Mouse (Mus musculus) kidney, embryonic 16.5 days (tissue): ENCODE measurements around the gene Ppp2r2c. TPM values are rescaled to one million over a fixed set of nuclear protein-coding genes. Genes with fewer than 3 reads are reported as not detected.
A peak's percentile ranks its signal among the peaks of the same experiment; 100 is the strongest.

Source experiments
- ATAC-seq: fragments of 200-750 bp; cut with Nextera tagmentation; 2 replicates; pipeline ENCODE4 v1.8.0; 2017; ENCODE audit warnings: moderate TSS enrichment; ENCODE audit not compliant: low FRiP score, low TSS enrichment
- H3K27ac ChIP-seq: fragments of 300-500 bp; sonication (generic); 2 replicates; pipeline ENCODE4 v1.5.1; 2014; ENCODE audit warnings: low read length
- H3K27me3 ChIP-seq: fragments of 300-500 bp; sonication (generic); 2 replicates; pipeline ENCODE4 v1.6.1; 2014; ENCODE audit warnings: low read length, control low read depth, mixed read lengths; ENCODE audit not compliant: insufficient read depth
- H3K36me3 ChIP-seq: fragments of 300-500 bp; sonication (generic); 2 replicates; pipeline ENCODE4 v1.6.1; 2014; ENCODE audit warnings: low read length, control low read depth, mixed read lengths; ENCODE audit not compliant: insufficient read depth
- H3K4me1 ChIP-seq: fragments of 300-500 bp; sonication (generic); 2 replicates; pipeline ENCODE4 v1.6.1; 2014; ENCODE audit warnings: low read length, control low read depth, mixed read lengths; ENCODE audit not compliant: insufficient read depth
- H3K4me2 ChIP-seq: fragments of 300-500 bp; sonication (generic); replicated peaks from 2 replicates; pipeline ENCODE4 v1.6.1; 2014; ENCODE audit warnings: low read depth, low read length
- H3K4me3 ChIP-seq: fragments of 300-500 bp; sonication (generic); 2 replicates; pipeline ENCODE4 v1.5.1; 2014; ENCODE audit warnings: mild to moderate bottlenecking, low read length
- H3K9ac ChIP-seq: fragments of 300-500 bp; sonication (generic); replicated peaks from 2 replicates; pipeline ENCODE4 v1.6.1; 2014; ENCODE audit warnings: low read length
- H3K9me3 ChIP-seq: fragments of 300-500 bp; sonication (generic); 2 replicates; pipeline ENCODE4 v1.6.1; 2016; ENCODE audit warnings: low read length, control low read depth
- WGBS: fragments of 180-500 bp; shearing (Covaris S2); extraction: QIAGEN DNeasy Blood & Tissue Kit; methylation state at CpG from one replicate; pipeline ENCODE4 v1.1.7; 2014; 5-methylcytosine and 5-hydroxymethylcytosine counted together
- polyA plus RNA-seq: library from polyadenylated mRNA; unstranded; fragments of >200 nt; fragmentation: Nextera tagmentation; extraction: Ambion mirVana; gene quantifications from 2 replicates; pipeline ENCODE4 v1.2.1, GENCODE M21; 2015

Gene Ppp2r2c
- polyA plus RNA-seq, 1 experiment from 2014 or later, result not detected

DNA sequence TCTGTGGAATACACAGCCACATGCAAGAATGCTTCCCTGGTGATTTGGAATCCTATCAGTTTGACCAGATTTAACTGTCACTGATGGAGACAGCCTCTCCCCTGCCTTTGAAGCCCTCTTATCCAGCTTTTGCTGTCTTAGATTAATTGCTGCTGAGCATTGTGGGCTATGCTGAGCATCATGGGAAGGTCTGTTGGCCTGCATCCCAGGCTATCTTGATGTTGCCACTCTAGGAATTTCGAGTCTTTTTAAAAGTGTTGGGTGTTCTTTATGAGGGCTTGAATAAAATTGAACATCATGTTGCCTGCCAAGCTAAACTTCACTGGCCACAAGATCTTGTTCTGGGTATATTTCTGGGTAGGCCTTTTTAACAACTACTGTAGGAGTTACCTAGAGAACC lies 16.8 kb downstream of the Ppp2r2c start:
- Histone ChIP-seq H3K9me3 (no peaks in the 10 kb centered on the region), H3K27me3 (no peaks in the 10 kb centered on the region), H3K27ac (no peak overlapping the region), H3K4me3 (no peak overlapping the region), H3K4me1 (peaks cover 15% of the 10 kb centered on the region), H3K4me2 (no peak overlapping the region), H3K36me3 (no peaks in the 10 kb centered on the region), H3K9ac (no peak overlapping the region)
- no peak for ATAC-seq
- 70% methylated on average over 1 of the region's 1 CpGs for WGBS

DNA sequence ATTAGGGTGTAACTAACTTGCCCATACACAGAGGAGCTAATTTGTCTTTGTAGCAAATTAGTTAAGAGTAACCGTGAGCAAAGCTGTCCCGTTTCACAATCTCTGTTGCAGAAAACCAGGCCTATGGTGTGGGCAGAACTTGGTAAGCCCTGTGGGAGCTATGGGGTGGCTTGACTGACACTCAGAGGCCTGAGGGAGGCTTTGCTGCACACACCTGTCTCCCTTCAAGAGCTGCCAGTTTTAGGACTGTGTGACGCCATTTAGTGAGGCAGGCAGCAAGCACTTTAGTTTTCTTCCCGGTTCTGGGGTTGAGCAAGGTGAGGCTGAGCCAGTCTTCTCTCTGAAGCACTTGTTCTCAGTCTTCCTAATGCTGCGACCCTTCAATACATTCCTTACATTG lies 17.3 kb downstream of the Ppp2r2c start:
- H3K4me3 ChIP-seq, result no peak overlapping the region
- no peak overlapping the region for H3K27ac ChIP-seq
- WGBS, result 76% methylated on average over 5 of the region's 5 CpGs
- no peaks in the 10 kb centered on the region for H3K27me3 ChIP-seq
- H3K9me3 ChIP-seq, result no peaks in the 10 kb centered on the region
- H3K4me2 ChIP-seq, result no peak overlapping the region
- peaks cover 15% of the 10 kb centered on the region for H3K4me1 ChIP-seq
- no peak for ATAC-seq
- H3K9ac ChIP-seq, result no peak overlapping the region
- no peaks in the 10 kb centered on the region for H3K36me3 ChIP-seq

DNA sequence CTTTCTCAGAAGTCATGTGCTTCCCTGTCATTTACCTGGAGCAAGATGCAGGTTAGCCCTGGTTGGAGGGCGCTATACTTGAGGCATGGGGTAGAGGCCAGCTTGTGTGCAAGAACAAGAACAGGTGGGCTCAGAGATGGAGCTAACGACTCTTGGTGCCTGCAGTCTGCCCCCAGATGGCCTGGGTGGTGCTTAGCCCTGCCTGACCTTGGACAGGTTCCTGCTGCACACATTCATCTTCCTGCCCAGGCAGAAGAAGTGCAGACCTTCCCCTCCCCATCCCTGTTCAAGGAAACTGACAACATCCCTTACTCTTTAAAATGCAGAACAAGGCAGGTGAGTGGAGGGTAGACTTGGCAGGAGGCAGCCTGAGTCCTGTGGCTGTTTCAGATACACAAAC lies 18.0 kb downstream of the Ppp2r2c start:
- 53% methylated on average over 2 of the region's 2 CpGs for WGBS

DNA sequence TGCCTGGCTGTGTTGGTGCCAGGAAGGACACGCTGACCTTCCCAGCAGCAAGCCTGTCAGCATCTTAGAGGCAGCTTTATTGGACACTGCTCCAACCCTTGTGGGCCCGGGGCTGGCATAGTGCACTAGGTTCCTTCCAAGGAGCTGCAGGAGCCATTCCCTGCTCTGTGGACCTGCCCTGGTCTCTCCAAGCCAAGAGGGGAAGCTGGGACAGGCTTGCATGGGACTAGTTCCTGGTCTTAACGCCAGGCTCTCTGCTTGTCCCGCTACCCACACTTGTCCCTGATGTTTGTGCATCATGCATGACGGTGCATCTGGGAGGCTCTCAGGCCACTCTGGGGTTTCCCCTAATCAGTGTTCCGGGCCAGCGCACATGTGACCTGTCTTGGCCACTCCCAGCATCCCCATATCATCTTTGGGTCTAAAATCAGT lies 18.6 kb downstream of the Ppp2r2c start:
- no peak overlapping the region for H3K27ac ChIP-seq
- H3K4me2 ChIP-seq, result no peak overlapping the region
- peaks cover 15% of the 10 kb centered on the region for H3K4me1 ChIP-seq
- no peaks in the 10 kb centered on the region for H3K9me3 ChIP-seq
- H3K9ac ChIP-seq, result no peak overlapping the region
- 40% methylated on average over 7 of the region's 7 CpGs for WGBS
- ATAC-seq, result 0 out of 2 replicates have a peak, but pooled peaks have one; percentile 39
- no peaks in the 10 kb centered on the region for H3K27me3 ChIP-seq
- no peak overlapping the region for H3K4me3 ChIP-seq
- H3K36me3 ChIP-seq, result no peaks in the 10 kb centered on the region

More for the DNA sequence above, 18.0 kb downstream of the Ppp2r2c start:
- no peak overlapping the region for H3K4me2 ChIP-seq
- no peak overlapping the region for H3K27ac ChIP-seq
- no peaks in the 10 kb centered on the region for H3K27me3 ChIP-seq
- no peak overlapping the region for H3K4me3 ChIP-seq
- no peak overlapping the region for H3K9ac ChIP-seq
- H3K36me3 ChIP-seq, result no peaks in the 10 kb centered on the region
- ATAC-seq, result no peak
- no peaks in the 10 kb centered on the region for H3K9me3 ChIP-seq
- H3K4me1 ChIP-seq, result peaks cover 15% of the 10 kb centered on the region

DNA sequence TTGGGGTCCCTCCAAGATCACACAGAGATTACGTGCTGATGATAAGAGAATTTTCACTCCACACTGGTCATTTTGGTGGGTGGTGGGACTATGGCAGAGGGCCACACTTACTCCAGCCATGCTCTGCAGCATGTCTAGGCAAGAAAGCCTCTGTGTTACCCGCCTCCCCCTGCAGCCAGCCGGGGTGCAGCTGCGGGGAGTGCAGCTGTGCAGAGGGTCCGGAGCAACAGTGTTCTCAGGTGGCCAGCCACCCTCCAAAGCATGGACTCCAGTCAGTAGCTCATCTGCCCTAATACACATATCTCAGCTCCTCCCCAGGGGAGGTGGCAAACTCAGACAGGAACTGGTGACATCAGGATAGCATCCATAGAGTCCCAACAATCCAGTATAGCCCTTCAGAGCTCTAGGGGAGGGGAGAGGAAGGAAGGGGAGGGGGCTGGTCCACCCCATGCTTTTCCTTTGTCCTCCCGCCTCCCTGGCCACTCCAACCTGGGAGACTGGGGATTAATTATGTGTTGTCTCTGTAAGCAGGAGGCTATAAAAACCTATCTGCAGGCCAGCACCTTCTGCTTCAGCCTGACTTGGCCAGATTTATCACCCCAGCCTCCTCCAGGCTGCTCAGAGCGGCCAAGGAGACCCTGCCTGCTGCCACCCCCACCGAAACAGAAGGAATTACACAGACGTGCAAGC lies 19.1 kb downstream of the Ppp2r2c start:
- no peaks in the 10 kb centered on the region for H3K36me3 ChIP-seq
- peak; percentile 81 for ATAC-seq
- no peak overlapping the region for H3K27ac ChIP-seq
- H3K9ac ChIP-seq, result no peak overlapping the region
- H3K4me3 ChIP-seq, result no peak overlapping the region
- H3K4me1 ChIP-seq, result peaks cover 15% of the 10 kb centered on the region
- H3K27me3 ChIP-seq, result no peaks in the 10 kb centered on the region
- no peaks in the 10 kb centered on the region for H3K9me3 ChIP-seq
- WGBS, result 10% methylated on average over 9 of the region's 9 CpGs
- no peak overlapping the region for H3K4me2 ChIP-seq

DNA sequence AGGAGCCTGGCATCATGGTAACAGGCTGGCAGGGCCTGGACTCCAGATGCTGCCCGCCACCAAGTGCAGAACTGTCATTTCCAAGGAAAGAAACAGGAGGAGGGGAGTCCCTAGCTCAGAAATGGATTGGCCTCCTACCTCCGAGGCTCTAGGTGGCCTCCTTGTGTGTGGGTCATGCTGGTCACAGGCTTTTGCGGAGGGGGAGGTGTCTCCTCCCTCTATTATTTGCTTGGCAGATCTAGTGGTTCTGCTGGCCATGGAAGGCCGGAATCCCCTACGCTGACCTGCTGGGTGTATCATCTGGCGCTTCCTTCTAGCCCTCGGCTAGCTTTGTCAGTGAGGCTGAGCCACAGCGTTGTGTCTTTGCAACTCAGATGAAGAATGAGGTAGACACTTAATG lies 20.2 kb downstream of the Ppp2r2c start:
- Histone ChIP-seq H3K9me3 (no peaks in the 10 kb centered on the region), H3K4me3 (no peak overlapping the region), H3K36me3 (no peaks in the 10 kb centered on the region), H3K4me1 (peaks cover 15% of the 10 kb centered on the region), H3K27me3 (no peaks in the 10 kb centered on the region), H3K9ac (no peak overlapping the region), H3K27ac (no peak overlapping the region), H3K4me2 (no peak overlapping the region)
- 63% methylated on average over 8 of the region's 8 CpGs for WGBS
- no peak for ATAC-seq

DNA sequence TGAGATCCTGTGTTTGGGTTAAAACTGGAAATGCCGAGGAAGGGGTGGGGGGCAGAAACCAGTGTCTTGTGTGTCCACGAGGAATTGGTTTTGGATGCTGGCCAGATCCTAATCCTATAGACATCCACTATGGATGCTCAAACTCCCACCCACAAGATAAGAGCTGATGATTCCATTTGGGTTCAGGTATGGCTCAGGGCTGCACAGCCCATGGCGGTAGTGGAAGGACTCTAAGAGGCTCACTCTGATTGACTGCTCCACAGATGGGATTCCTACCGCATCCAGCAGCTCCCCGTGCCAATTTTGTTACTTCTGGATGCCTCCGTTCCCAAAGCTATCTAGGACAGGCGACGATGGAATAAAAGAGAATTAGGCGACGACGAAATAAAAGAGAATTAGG lies 20.6 kb downstream of the Ppp2r2c start:
- H3K27ac ChIP-seq, result no peak overlapping the region
- peaks cover 15% of the 10 kb centered on the region for H3K4me1 ChIP-seq
- 87% methylated on average over 11 of the region's 11 CpGs for WGBS
- ATAC-seq, result no peak
- H3K27me3 ChIP-seq, result no peaks in the 10 kb centered on the region
- no peaks in the 10 kb centered on the region for H3K36me3 ChIP-seq
- no peak overlapping the region for H3K9ac ChIP-seq
- H3K4me2 ChIP-seq, result no peak overlapping the region
- H3K9me3 ChIP-seq, result no peaks in the 10 kb centered on the region
- H3K4me3 ChIP-seq, result no peak overlapping the region

DNA sequence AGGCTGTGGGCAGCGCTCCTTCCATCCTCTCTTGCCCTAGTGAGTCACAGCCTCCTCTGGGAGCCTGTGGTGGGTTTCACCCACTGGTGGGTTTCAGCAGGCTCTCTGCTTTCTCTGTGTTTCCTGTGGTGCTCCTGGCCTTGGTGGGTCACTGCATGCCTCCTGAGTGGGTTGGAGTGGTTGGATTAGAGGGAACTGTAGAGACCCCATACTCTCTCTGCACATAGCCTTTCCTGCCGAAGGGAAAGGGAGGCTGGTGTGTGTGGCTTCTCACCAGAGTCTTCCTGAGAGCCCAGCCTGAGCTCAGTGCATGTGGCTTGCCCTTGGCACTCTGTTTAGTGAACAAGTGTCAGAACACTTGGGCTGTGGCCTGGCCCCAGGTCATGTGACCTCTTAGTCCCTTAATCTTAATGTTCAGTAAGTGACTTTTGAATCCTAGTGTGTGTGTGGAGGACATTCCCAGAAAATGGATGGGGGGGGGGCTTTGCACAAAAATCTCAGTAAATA lies 21.1 kb downstream of the Ppp2r2c start:
- WGBS, result 74% methylated on average over 2 of the region's 2 CpGs
- no peak overlapping the region for H3K27ac ChIP-seq
- H3K4me3 ChIP-seq, result no peak overlapping the region
- H3K4me1 ChIP-seq, result peaks cover 15% of the 10 kb centered on the region
- H3K27me3 ChIP-seq, result no peaks in the 10 kb centered on the region
- no peaks in the 10 kb centered on the region for H3K9me3 ChIP-seq
- H3K4me2 ChIP-seq, result no peak overlapping the region
- ATAC-seq, result no peak
- H3K36me3 ChIP-seq, result no peaks in the 10 kb centered on the region
- H3K9ac ChIP-seq, result no peak overlapping the region

DNA sequence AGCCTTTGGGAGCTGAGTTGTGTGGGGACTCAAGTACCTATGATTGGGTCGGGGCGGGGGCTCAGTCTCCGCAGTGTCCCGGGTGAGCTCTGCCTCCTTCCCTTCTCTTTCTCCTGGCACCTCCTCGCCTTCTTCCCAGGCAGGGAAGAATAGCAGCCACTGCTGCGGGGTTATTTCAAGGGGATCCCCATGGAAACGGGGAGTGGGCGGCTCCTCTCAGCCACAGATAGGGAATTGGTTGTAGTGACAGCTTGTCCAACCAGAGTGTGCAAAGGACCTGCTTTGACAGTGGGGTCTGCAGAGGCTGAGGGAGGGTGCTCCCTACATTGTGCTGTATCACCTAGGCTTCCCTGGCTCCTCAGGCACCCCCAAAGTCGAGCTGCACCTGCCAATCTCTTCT lies 22.5 kb downstream of the Ppp2r2c start:
- no peak for ATAC-seq
- H3K4me2 ChIP-seq, result no peak overlapping the region
- H3K27me3 ChIP-seq, result no peaks in the 10 kb centered on the region
- 38% methylated on average over 9 of the region's 9 CpGs for WGBS
- no peak overlapping the region for H3K4me3 ChIP-seq
- no peak overlapping the region for H3K27ac ChIP-seq
- H3K9me3 ChIP-seq, result no peaks in the 10 kb centered on the region
- H3K4me1 ChIP-seq, result peaks cover 15% of the 10 kb centered on the region
- H3K36me3 ChIP-seq, result no peaks in the 10 kb centered on the region
- no peak overlapping the region for H3K9ac ChIP-seq

DNA sequence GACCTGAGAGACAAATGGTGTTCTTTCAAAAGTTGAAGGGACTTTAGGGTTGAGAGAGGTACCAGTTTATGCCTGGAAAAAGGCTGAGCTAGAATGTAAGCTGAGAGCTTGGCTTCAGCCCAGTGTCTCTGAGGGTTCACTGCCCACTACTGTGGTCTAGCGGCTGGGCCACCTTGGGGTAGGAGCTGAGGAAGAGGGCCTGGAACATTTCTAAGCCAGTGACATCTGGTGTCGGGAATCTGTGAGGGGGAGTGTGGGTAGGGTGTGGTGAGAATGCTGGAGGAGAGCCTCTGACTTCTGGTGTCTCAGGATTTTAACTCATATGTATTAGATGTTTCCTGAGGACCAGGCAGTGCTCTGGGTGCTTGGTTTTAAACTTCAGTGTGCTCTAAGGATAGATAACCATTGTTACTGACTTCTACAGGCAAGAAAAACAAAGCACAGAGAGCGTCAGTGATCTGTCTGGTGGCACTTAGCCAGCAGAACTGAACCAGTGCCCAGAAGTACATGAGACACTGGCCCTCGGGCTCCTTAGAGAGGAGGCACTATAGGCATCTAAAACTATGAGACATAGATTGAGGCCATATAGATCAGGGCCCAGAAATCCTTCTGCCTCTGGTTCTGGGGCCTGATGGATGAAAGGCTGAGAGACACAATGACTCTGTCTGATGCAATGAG lies 23.6 kb downstream of the Ppp2r2c start:
- H3K9ac ChIP-seq, result no peak overlapping the region
- no peak for ATAC-seq
- H3K27me3 ChIP-seq, result no peaks in the 10 kb centered on the region
- H3K4me1 ChIP-seq, result peaks cover 12% of the 10 kb centered on the region
- no peak overlapping the region for H3K4me3 ChIP-seq
- no peaks in the 10 kb centered on the region for H3K9me3 ChIP-seq
- H3K27ac ChIP-seq, result no peak overlapping the region
- no peaks in the 10 kb centered on the region for H3K36me3 ChIP-seq
- H3K4me2 ChIP-seq, result no peak overlapping the region
- 40% methylated on average over 4 of the region's 4 CpGs for WGBS
